Mouse (Mus musculus): ENCODE results near the gene Palmd.

The Palmd gene

GRCm38 (mm10) chr3:116892872-116893271, 75.9 kb downstream of the Palmd start:
- DNase-seq (ENCODE audit: low read depth), result peak; percentile 26

GRCm38 (mm10) chr3:116892206-116892563, 76.6 kb downstream of the Palmd start:
- no peak for DNase-seq (ENCODE audit: low read depth)

- no peak for DNase-seq (ENCODE audit: low read depth)
Measured at GRCm38 (mm10) chr3:116891436-116892205, 77.2 kb downstream of the Palmd start.

GRCm38 (mm10) chr3:116890576-116890975, 78.2 kb downstream of the Palmd start:
- DNase-seq (ENCODE audit: low read depth), result no peak

GRCm38 (mm10) chr3:116889358-116889757, 79.4 kb downstream of the Palmd start:
- DNase-seq (ENCODE audit: low read depth), result no peak

- DNase-seq (ENCODE audit: low read depth), result no peak
Measured at GRCm38 (mm10) chr3:116884941-116885340, 83.8 kb downstream of the Palmd start.

GRCm38 (mm10) chr3:116882221-116882960, 86.4 kb downstream of the Palmd start:
- no peak for DNase-seq (ENCODE audit: low read depth)

GRCm38 (mm10) chr3:116870372-116870771, 98.4 kb downstream of the Palmd start:
- no peak for DNase-seq (ENCODE audit: low read depth)

All from 416B (cell line).